Comparison of ENCODE assay signal across 8 mouse cellular contexts in the genomic region with DNA sequence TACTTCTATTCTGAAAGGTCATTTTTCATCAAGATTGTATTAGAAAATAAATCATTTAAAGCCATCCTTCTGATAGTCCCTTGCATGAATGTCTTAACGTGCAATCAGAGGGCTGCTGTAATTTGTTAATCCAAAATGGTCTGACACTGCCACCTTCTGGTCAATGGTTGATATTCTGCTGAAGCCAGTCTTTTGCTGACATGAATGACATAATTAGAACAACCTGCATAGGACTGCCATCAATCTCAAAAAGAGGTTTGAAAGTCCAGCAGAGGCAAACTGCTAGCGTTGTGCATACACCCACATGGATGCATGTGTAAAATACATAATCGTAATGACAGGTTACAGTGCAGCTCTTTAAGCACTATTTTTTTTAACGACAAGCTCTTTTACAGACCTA.
DNase-seq lines count a peak whose midpoint lies in the region; ATAC-seq lines count a peak whose summit lies in the region.

No protein-coding gene starts in this region.

- no peaks in the 10 kb centered on the region for H3K27me3 ChIP-seq in hindbrain, embryonic 12.5 days

- no peaks in the 10 kb centered on the region for H3K36me3 ChIP-seq in hindbrain, embryonic 12.5 days

- WGBS in hindbrain, embryonic 12.5 days, result 44% methylated on average over 4 of the region's 4 CpGs

- H3K9ac ChIP-seq in hindbrain, embryonic 12.5 days, result no peak overlapping the region

- no peaks in the 10 kb centered on the region for H3K9me3 ChIP-seq in hindbrain, embryonic 12.5 days (replicated peaks)

- no peak for DNase-seq in cerebellum, adult 11-12 months
- peak; percentile 57 for DNase-seq in adrenal gland, adult 2 months
- peak; percentile 68 for DNase-seq in embryo, embryonic 9.5 days (ENCODE audit: extremely low spot score)
- DNase-seq in layer of hippocampus, postnatal 14 days (ENCODE audit: low spot score in 2 of 2), result peak; percentile 75 to 90
- peak; percentile 79 for DNase-seq in mesoderm, embryonic 11.5 days (ENCODE audit: low read depth, low spot score)
- DNase-seq in testis, postnatal 14 days (ENCODE audit: low spot score), result peak; percentile 6

- no peak overlapping the region for H3K4me2 ChIP-seq in hindbrain, embryonic 12.5 days (replicated peaks)

- H3K4me1 ChIP-seq in hindbrain, embryonic 12.5 days, result no peaks in the 10 kb centered on the region

- no peak overlapping the region for H3K27ac ChIP-seq in hindbrain, embryonic 12.5 days

- peak; percentile 62; the same call in 1 of the 2 replicates for ATAC-seq in cerebellum, adult (ENCODE audit: insufficient number of reproducible peaks, low FRiP score, low TSS enrichment)
- peak; percentile 74 for ATAC-seq in hindbrain, embryonic 12.5 days (ENCODE audit: low FRiP score)

- H3K4me3 ChIP-seq in hindbrain, embryonic 12.5 days, result no peak overlapping the region
